Mouse (Mus musculus) kidney, postnatal 0 days (tissue): ENCODE measurements at regions not wholly inside any gene's neighbourhood (a gene's known extent, or its start where the extent isn't known, plus 50 kb on each side); places are given as distances from the start of the nearest gene placed in this dataset.

Source experiments
- ATAC-seq: fragments of 200-750 bp; cut with Nextera tagmentation; replicated peaks from 2 replicates; pipeline ENCODE4 v1.8.0; 2017; ENCODE audit warnings: low read depth, moderate number of reproducible peaks, moderate TSS enrichment, moderate library complexity; ENCODE audit not compliant: low FRiP score
- DNase-seq: peaks from one replicate; pipeline ENCODE4 v3.0.0-alpha.2; 2016; ENCODE audit warnings: low spot score
- H3K27ac ChIP-seq: fragments of 300-500 bp; sonication (generic); 2 replicates; pipeline ENCODE4 v1.5.1; 2014; ENCODE audit warnings: mild to moderate bottlenecking
- H3K27me3 ChIP-seq: fragments of 300-500 bp; sonication (generic); 2 replicates; pipeline ENCODE4 v1.6.1; 2014; ENCODE audit warnings: low read length, mixed read lengths; ENCODE audit not compliant: insufficient read depth
- H3K36me3 ChIP-seq: fragments of 300-500 bp; sonication (generic); 2 replicates; pipeline ENCODE4 v1.6.1; 2014; ENCODE audit warnings: low read length, mixed read lengths; ENCODE audit not compliant: insufficient read depth
- H3K4me1 ChIP-seq: fragments of 300-500 bp; sonication (generic); replicated peaks from 2 replicates; pipeline ENCODE4 v1.6.1; 2014; ENCODE audit warnings: antibody characterized with exemption, low read length, mixed read lengths; ENCODE audit not compliant: insufficient read depth
- H3K4me2 ChIP-seq: fragments of 300-500 bp; sonication (generic); 2 replicates; pipeline ENCODE4 v1.6.1; 2014; ENCODE audit warnings: mild to moderate bottlenecking, low read length, moderate library complexity, mixed read lengths
- H3K4me3 ChIP-seq: fragments of 300-500 bp; sonication (generic); replicated peaks from 2 replicates; pipeline ENCODE4 v1.5.1; 2014; ENCODE audit warnings: low read depth, low read length
- H3K9ac ChIP-seq: fragments of 300-500 bp; sonication (generic); 2 replicates; pipeline ENCODE4 v1.6.1; 2014; ENCODE audit warnings: low read depth, low read length
- H3K9me3 ChIP-seq: fragments of 300-500 bp; sonication (generic); replicated peaks from 2 replicates; pipeline ENCODE4 v1.6.1; 2016; ENCODE audit warnings: low read length, inconsistent platforms, mixed read lengths
- CTCF ChIP-seq: IDR thresholded peaks from 2 replicates; pipeline ENCODE4 v1.5.1; 2016; ENCODE audit warnings: antibody characterized with exemption, low read depth, mild to moderate bottlenecking, moderate library complexity
- WGBS: fragments of 180-500 bp; shearing (Covaris S2); extraction: QIAGEN DNeasy Blood & Tissue Kit; methylation state at CpG from one replicate; pipeline ENCODE4 v1.1.7; 2014; 5-methylcytosine and 5-hydroxymethylcytosine counted together

GRCm38 (mm10) chrX:60718156-60718769 lies 125.8 kb upstream of the Atp11c start:
- no peak for TF ChIP-seq CTCF
- H3K27ac ChIP-seq, result no peak overlapping the region
- no peak overlapping the region for H3K4me3 ChIP-seq
- 19% methylated on average over 11 of the region's 11 CpGs for WGBS
- H3K27me3 ChIP-seq, result no peaks in the 10 kb centered on the region
- peak overlapping the region; percentile 6; the same call in 1 of the 2 replicates for H3K4me2 ChIP-seq
- H3K4me1 ChIP-seq, result no peaks in the 10 kb centered on the region
- no peaks in the 10 kb centered on the region for H3K9me3 ChIP-seq
- no peak for DNase-seq
- H3K9ac ChIP-seq, result no peak overlapping the region
- no peaks in the 10 kb centered on the region for H3K36me3 ChIP-seq
- ATAC-seq, result no peak

DNA sequence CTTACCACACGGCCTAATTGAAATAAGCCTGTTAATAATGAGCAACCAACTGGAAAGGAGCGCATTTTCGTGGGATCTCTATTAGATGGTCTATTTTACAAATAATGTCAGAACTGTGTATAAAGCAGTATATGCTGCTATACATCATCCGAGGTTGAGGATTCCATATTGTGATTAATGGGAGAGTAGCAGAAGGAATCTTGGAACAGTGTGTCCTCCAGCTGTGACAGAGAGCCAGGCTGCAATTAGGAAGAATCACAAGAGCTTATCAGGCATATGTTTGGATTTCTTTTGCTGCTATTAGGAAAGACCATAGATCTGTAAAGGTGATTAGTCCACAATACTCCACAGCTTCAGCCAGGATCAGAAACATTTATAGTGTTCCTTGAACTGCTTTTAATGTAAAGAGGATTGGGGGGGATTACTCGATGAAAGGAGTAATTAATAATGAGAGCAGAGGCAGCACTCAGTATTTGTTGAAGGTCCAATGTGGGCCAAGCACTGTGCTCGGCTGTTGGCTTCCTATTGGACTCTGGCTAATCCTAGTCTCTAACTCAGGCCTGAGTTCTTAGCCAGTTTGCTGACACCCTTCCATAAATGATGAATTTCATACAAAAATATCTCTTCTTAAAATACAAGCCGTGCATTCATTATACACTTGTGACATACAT lies 88.7 kb upstream of the Atp11c start:
- Histone ChIP-seq H3K27me3 (no peaks in the 10 kb centered on the region), H3K4me1 (no peaks in the 10 kb centered on the region), H3K4me2 (no peak overlapping the region), H3K36me3 (no peaks in the 10 kb centered on the region), H3K9me3 (no peaks in the 10 kb centered on the region), H3K4me3 (no peak overlapping the region), H3K9ac (no peak overlapping the region), H3K27ac (no peak overlapping the region)
- ATAC-seq (no peak), DNase-seq (no peak)
- no peak for TF ChIP-seq CTCF
- 80% methylated on average over 7 of the region's 7 CpGs for WGBS

- Histone ChIP-seq H3K9me3 (no peaks in the 10 kb centered on the region), H3K27me3 (no peaks in the 10 kb centered on the region), H3K9ac (no peak overlapping the region), H3K4me3 (no peak overlapping the region), H3K4me2 (no peak overlapping the region), H3K4me1 (no peaks in the 10 kb centered on the region), H3K36me3 (no peaks in the 10 kb centered on the region), H3K27ac (no peak overlapping the region)
- 71% methylated on average over 10 of the region's 10 CpGs for WGBS
- TF ChIP-seq CTCF, result no peak
- no peak for ATAC-seq
- DNase-seq, result no peak
These were observed 52.3 kb upstream of the Atp11c start for GRCm38 (mm10) chrX:60644726-60645318.
